In the genomic region with DNA sequence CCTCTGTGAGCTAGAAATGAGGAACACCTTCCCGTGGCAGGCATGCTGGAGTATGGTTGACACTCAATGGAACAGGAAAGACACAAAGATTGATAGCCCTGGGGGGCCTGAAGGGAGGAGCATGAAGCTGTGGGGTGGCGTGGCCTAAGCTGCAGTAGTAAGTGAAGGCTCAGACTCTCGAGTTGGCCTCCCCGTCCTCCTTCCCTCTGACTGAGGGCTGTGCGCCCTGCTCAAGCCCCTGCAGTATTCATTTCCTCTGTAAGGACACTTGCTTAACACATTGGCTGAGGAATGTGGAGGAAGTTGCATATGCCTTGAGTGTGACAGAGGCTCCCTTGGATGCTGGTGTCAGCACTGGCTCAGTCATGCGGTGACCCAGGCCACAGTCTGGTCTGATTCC, we compare ENCODE assay signal across 10 mouse cellular contexts. TPM values are rescaled to one million over a fixed set of nuclear protein-coding genes. Genes with fewer than 3 reads are reported as not detected.
DNase-seq lines count a peak whose midpoint lies in the region; ATAC-seq and TF ChIP-seq lines count a peak whose summit lies in the region.
"Had no signal": no experiment of that assay in that cellular context is flagged by ENCODE, and none has a peak within 500 bp of the region (broad histone marks: within the 10 kb centered on the region; RNA-seq: fewer than 3 reads in every experiment).

No protein-coding gene starts in this region.

- no peak overlapping the region for H3K4me2 ChIP-seq in heart, embryonic 12.5 days
- H3K4me2 ChIP-seq in liver, embryonic 14.5 days (ENCODE audit: low read depth), result no peak overlapping the region
- no peak overlapping the region for H3K4me2 ChIP-seq in midbrain, embryonic 13.5 days (replicated peaks)

- no peak overlapping the region for H3K9ac ChIP-seq in heart, adult 2 months (ENCODE audit: low read depth, low read length)
- no peak overlapping the region for H3K9ac ChIP-seq in heart, embryonic 12.5 days
- no peak overlapping the region for H3K9ac ChIP-seq in liver, embryonic 14.5 days (replicated peaks)
- no peak overlapping the region for H3K9ac ChIP-seq in midbrain, embryonic 13.5 days (replicated peaks)

- intact Hi-C loops in heart, adult 2 months (cut with DNase I), result no loop called here

- H3K27ac ChIP-seq in heart, adult 2 months, result peak overlapping the region; percentile 56
- no peak overlapping the region for H3K27ac ChIP-seq in heart, embryonic 12.5 days (ENCODE audit: poor library complexity, severe bottlenecking)
- no peak overlapping the region for H3K27ac ChIP-seq in liver, embryonic 14.5 days
- no peak overlapping the region for H3K27ac ChIP-seq in midbrain, embryonic 13.5 days

- peaks cover 8% of the 10 kb centered on the region for H3K4me1 ChIP-seq in heart, adult 2 months (ENCODE audit: control insufficient read depth, insufficient read depth, low read length)
- no peaks in the 10 kb centered on the region for H3K4me1 ChIP-seq in heart, embryonic 12.5 days (replicated peaks)
- H3K4me1 ChIP-seq in liver, embryonic 14.5 days (replicated peaks; ENCODE audit: control insufficient read depth in 2 of 2, insufficient read depth in 2 of 2, low read length in 1 of 2), result no peaks in the 10 kb centered on the region
- no peaks in the 10 kb centered on the region for H3K4me1 ChIP-seq in midbrain, embryonic 13.5 days (replicated peaks)

- no peak for ATAC-seq in heart, embryonic 12.5 days (ENCODE audit: insufficient number of reproducible peaks, low FRiP score)
- peak; percentile 55 for ATAC-seq in liver, embryonic 14.5 days (ENCODE audit: insufficient read depth)
- ATAC-seq in midbrain, embryonic 13.5 days, result no peak

- H3K36me3 ChIP-seq in heart, adult 2 months (ENCODE audit: control insufficient read depth, insufficient read depth, low read length), result no peaks in the 10 kb centered on the region
- peaks cover 93% of the 10 kb centered on the region for H3K36me3 ChIP-seq in heart, embryonic 12.5 days
- H3K36me3 ChIP-seq in liver, embryonic 14.5 days (replicated peaks; ENCODE audit: control insufficient read depth, insufficient read depth, low read depth), result peaks cover 12% of the 10 kb centered on the region
- H3K36me3 ChIP-seq in midbrain, embryonic 13.5 days, result peaks cover 53% of the 10 kb centered on the region

- no peak overlapping the region for H3K4me3 ChIP-seq in heart, adult 2 months
- no peak overlapping the region for H3K4me3 ChIP-seq in heart, embryonic 12.5 days
- no peak overlapping the region for H3K4me3 ChIP-seq in liver, embryonic 14.5 days (ENCODE audit: insufficient read depth in 1 of 2, low read depth in 2 of 2, low read length in 2 of 2)
- H3K4me3 ChIP-seq in midbrain, embryonic 13.5 days (replicated peaks), result no peak overlapping the region

- peak; percentile 22 to 35 for DNase-seq in heart, adult 2 months
- DNase-seq in brain, adult 2 months (ENCODE audit: low read depth, low spot score), result peak; percentile 39
- DNase-seq in kidney, adult 8-10 months, result peak; percentile 23 to 33
- no peak for DNase-seq in liver, embryonic 14.5 days (ENCODE audit: low read depth in 3 of 3, low spot score in 3 of 3)
- no peak for DNase-seq in frontal cortex, adult 2 months (ENCODE audit: extremely low spot score in 1 of 2, low spot score in 1 of 2)
- DNase-seq in cerebellum, postnatal 10 days, result no peak

- no peaks in the 10 kb centered on the region for H3K79me2 ChIP-seq in heart, adult 2 months (replicated peaks; ENCODE audit: control insufficient read depth, insufficient read depth, low read length)

- H3K27me3 ChIP-seq in heart, adult 2 months (ENCODE audit: control insufficient read depth, insufficient read depth, low read length), result no peaks in the 10 kb centered on the region
- no peaks in the 10 kb centered on the region for H3K27me3 ChIP-seq in heart, embryonic 12.5 days (replicated peaks)
- no peaks in the 10 kb centered on the region for H3K27me3 ChIP-seq in liver, embryonic 14.5 days (ENCODE audit: control insufficient read depth, insufficient read depth, low read length)
- H3K27me3 ChIP-seq in midbrain, embryonic 13.5 days, result no peaks in the 10 kb centered on the region

- WGBS in heart, adult 2 months, result 52% methylated on average over 6 of the region's 6 CpGs
- 67% methylated on average over 6 of the region's 6 CpGs for WGBS in heart, embryonic 12.5 days
- 47% methylated on average over 6 of the region's 6 CpGs for WGBS in liver, embryonic 14.5 days (ENCODE audit: insufficient replicate concordance)
- WGBS in midbrain, embryonic 13.5 days, result 86% methylated on average over 6 of the region's 6 CpGs

- H3K9me3 ChIP-seq in heart, embryonic 12.5 days (replicated peaks), result no peaks in the 10 kb centered on the region
- H3K9me3 ChIP-seq in liver, embryonic 14.5 days (ENCODE audit: control insufficient read depth, low read length), result no peaks in the 10 kb centered on the region
- H3K9me3 ChIP-seq in midbrain, embryonic 13.5 days, result no peaks in the 10 kb centered on the region

- TF ChIP-seq CTCF in heart, adult 2 months (IDR thresholded peaks at IDR 0.05), result no peak
- TF ChIP-seq CTCF in liver, embryonic 14.5 days (IDR thresholded peaks at IDR 0.05; ENCODE audit: low read depth), result no peak

- no peak for TF ChIP-seq EP300 in heart, adult 2 months (IDR thresholded peaks at IDR 0.05; ENCODE audit: insufficient read depth, low read depth, low read length)
- no peak for TF ChIP-seq EP300 in liver, embryonic 14.5 days (IDR thresholded peaks at IDR 0.05; ENCODE audit: low read depth)

- TF ChIP-seq POLR2A in heart, adult 2 months (IDR thresholded peaks at IDR 0.05; ENCODE audit: insufficient read depth, low read depth, low read length), result no peak

RNA-seq across cellular contexts. Expression of a gene that starts 20.8 kb away (rescaled TPM):
- under 1 TPM; 0.21 to 0.45 TPM for total RNA-seq in heart, adult 2 months (2021)
- 0.64 and 1.1 TPM in 2 replicates for polyA plus RNA-seq in heart, adult 2 months (2012; rRNA removed)
- polyA plus RNA-seq in heart, embryonic 12.5 days (2016; fragmentation: Nextera tagmentation; extraction: Ambion mirVana), result 32.3 and 36.8 TPM in 2 replicates
- polyA plus RNA-seq in liver, embryonic 14.5 days (2012; rRNA removed), result 8.4 and 8.8 TPM in 2 replicates
- 6.7 and 7.6 TPM in 2 replicates for polyA plus RNA-seq in liver, embryonic 14.5 days (2014; fragmentation: Nextera tagmentation; extraction: Ambion mirVana)
- 0.64 and 0.74 TPM in 2 replicates for polyA plus RNA-seq in frontal cortex, adult 2 months (2012; rRNA removed)
- polyA plus RNA-seq in midbrain, embryonic 13.5 days (2015; fragmentation: Nextera tagmentation; extraction: Ambion mirVana), result 6.2 and 6.6 TPM in 2 replicates
- total RNA-seq: neutrophil, adult 5-6 weeks had no signal

RNA-seq across cellular contexts. Expression of a gene that starts 24.5 kb away (rescaled TPM):
- not detected for total RNA-seq in heart, adult 2 months (2021)
- polyA plus RNA-seq in heart, adult 2 months (2012; rRNA removed), result 0.29 TPM in 1 of 2 replicates, not detected in the other
- not detected in 2 replicates for polyA plus RNA-seq in heart, embryonic 12.5 days (2016; fragmentation: Nextera tagmentation; extraction: Ambion mirVana)
- not detected in 2 replicates for polyA plus RNA-seq in liver, embryonic 14.5 days (2012; rRNA removed)
- polyA plus RNA-seq in liver, embryonic 14.5 days (2014; fragmentation: Nextera tagmentation; extraction: Ambion mirVana), result not detected in 2 replicates
- polyA plus RNA-seq in frontal cortex, adult 2 months (2012; rRNA removed), result not detected in 2 replicates
- polyA plus RNA-seq in midbrain, embryonic 13.5 days (2015; fragmentation: Nextera tagmentation; extraction: Ambion mirVana), result not detected in 2 replicates
- total RNA-seq: neutrophil, adult 5-6 weeks had no signal
- polyA plus RNA-seq: C2C12 had no signal

RNA-seq across cellular contexts. Expression of a gene that starts 39.6 kb away (rescaled TPM):
- 100 to 1,000 TPM; 118 to 129 TPM for total RNA-seq in heart, adult 2 months (2021)
- 119 and 122 TPM in 2 replicates for polyA plus RNA-seq in heart, adult 2 months (2012; rRNA removed)
- polyA plus RNA-seq in heart, embryonic 12.5 days (2016; fragmentation: Nextera tagmentation; extraction: Ambion mirVana), result 53.5 and 56.6 TPM in 2 replicates
- 10.3 and 11.1 TPM in 2 replicates for polyA plus RNA-seq in liver, embryonic 14.5 days (2012; rRNA removed)
- polyA plus RNA-seq in liver, embryonic 14.5 days (2014; fragmentation: Nextera tagmentation; extraction: Ambion mirVana), result 6.4 and 7.5 TPM in 2 replicates
- 137 and 138 TPM in 2 replicates for polyA plus RNA-seq in frontal cortex, adult 2 months (2012; rRNA removed)
- 15.1 and 16.9 TPM in 2 replicates for polyA plus RNA-seq in midbrain, embryonic 13.5 days (2015; fragmentation: Nextera tagmentation; extraction: Ambion mirVana)

RNA-seq across cellular contexts. Expression of a gene that starts 44.3 kb away (rescaled TPM):
- total RNA-seq in heart, adult 2 months (2021), result 10 to 100 TPM; 70.6 to 81.9 TPM
- 86.6 and 96.7 TPM in 2 replicates for polyA plus RNA-seq in heart, adult 2 months (2012; rRNA removed)
- 137 and 139 TPM in 2 replicates for polyA plus RNA-seq in heart, embryonic 12.5 days (2016; fragmentation: Nextera tagmentation; extraction: Ambion mirVana)
- polyA plus RNA-seq in liver, embryonic 14.5 days (2012; rRNA removed), result 25.0 and 26.1 TPM in 2 replicates
- polyA plus RNA-seq in liver, embryonic 14.5 days (2014; fragmentation: Nextera tagmentation; extraction: Ambion mirVana), result 59.6 and 67.7 TPM in 2 replicates
- polyA plus RNA-seq in frontal cortex, adult 2 months (2012; rRNA removed), result 79.5 and 90.3 TPM in 2 replicates
- 154 and 157 TPM in 2 replicates for polyA plus RNA-seq in midbrain, embryonic 13.5 days (2015; fragmentation: Nextera tagmentation; extraction: Ambion mirVana)

RNA-seq across cellular contexts. Expression of a gene that starts 59.7 kb away (rescaled TPM):
- 1 to 10 TPM; 9.5 to 9.9 TPM for total RNA-seq in heart, adult 2 months (2021)
- polyA plus RNA-seq in heart, adult 2 months (2012; rRNA removed), result 4.3 and 8.5 TPM in 2 replicates
- polyA plus RNA-seq in heart, embryonic 12.5 days (2016; fragmentation: Nextera tagmentation; extraction: Ambion mirVana), result 19.2 and 19.7 TPM in 2 replicates
- 5.4 and 11.5 TPM in 2 replicates for polyA plus RNA-seq in liver, embryonic 14.5 days (2012; rRNA removed)
- 19.0 and 22.2 TPM in 2 replicates for polyA plus RNA-seq in liver, embryonic 14.5 days (2014; fragmentation: Nextera tagmentation; extraction: Ambion mirVana)
- 13.7 and 14.4 TPM in 2 replicates for polyA plus RNA-seq in frontal cortex, adult 2 months (2012; rRNA removed)
- polyA plus RNA-seq in midbrain, embryonic 13.5 days (2015; fragmentation: Nextera tagmentation; extraction: Ambion mirVana), result 28.1 and 28.3 TPM in 2 replicates

Comparison
In these comparisons a context has a peak if more than half of its experiments do, and no peak if none do; other contexts are left out.
1. DNase-seq: peak in heart, adult 2 months (2 of 2), brain, adult 2 months (single experiment) and kidney, adult 8-10 months (2 of 2); none in liver, embryonic 14.5 days (0 of 3), frontal cortex, adult 2 months (0 of 2) and cerebellum, postnatal 10 days (0 of 2).